Mouse (Mus musculus) intestine, postnatal 0 days (tissue): Measurements from ENCODE around the gene Mamld1. TPM values are rescaled to one million over a fixed set of nuclear protein-coding genes. Genes with fewer than 3 reads are reported as not detected.
"Not testable (repeated sequence)": the region's sequence is repeated elsewhere in the genome, so short reads cannot be mapped to it uniquely, and the experiment has no call there.

ENCODE experiments used
- ATAC-seq: fragments of 200-750 bp; cut with Nextera tagmentation; 2 replicates; pipeline ENCODE4 v1.8.0; 2017; ENCODE audit warnings: mild to moderate bottlenecking, moderate TSS enrichment, moderate library complexity
- H3K27ac ChIP-seq: fragments of 300-500 bp; sonication (generic); 2 replicates; pipeline ENCODE4 v1.5.1; 2014; ENCODE audit warnings: mild to moderate bottlenecking, low read depth, low read length, moderate library complexity
- H3K27me3 ChIP-seq: fragments of 300-500 bp; sonication (generic); replicated peaks from 2 replicates; pipeline ENCODE4 v1.6.1; 2014; ENCODE audit warnings: low read length, mixed read lengths; ENCODE audit not compliant: control insufficient read depth, insufficient read depth
- H3K36me3 ChIP-seq: fragments of 300-500 bp; sonication (generic); 2 replicates; pipeline ENCODE4 v1.6.1; 2014; ENCODE audit warnings: mild to moderate bottlenecking, moderate library complexity; ENCODE audit not compliant: control insufficient read depth, insufficient read depth
- H3K4me1 ChIP-seq: fragments of 300-500 bp; sonication (generic); replicated peaks from 2 replicates; pipeline ENCODE4 v1.6.1; 2014; ENCODE audit warnings: antibody characterized with exemption, low read length, mixed read lengths; ENCODE audit not compliant: control insufficient read depth, insufficient read depth
- H3K4me2 ChIP-seq: fragments of 300-500 bp; sonication (generic); replicated peaks from 2 replicates; pipeline ENCODE4 v1.6.1; 2014; ENCODE audit warnings: low read depth, mild to moderate bottlenecking, moderate library complexity
- H3K4me3 ChIP-seq: fragments of 300-500 bp; sonication (generic); 2 replicates; pipeline ENCODE4 v1.5.1; 2014; ENCODE audit warnings: low read depth, low read length
- H3K9ac ChIP-seq: fragments of 300-500 bp; sonication (generic); 2 replicates; pipeline ENCODE4 v1.6.1; 2014; ENCODE audit warnings: mild to moderate bottlenecking, low read depth, low read length
- H3K9me3 ChIP-seq: fragments of 300-500 bp; sonication (generic); 2 replicates; pipeline ENCODE4 v1.6.1; 2016; ENCODE audit warnings: mixed run types; ENCODE audit not compliant: control insufficient read depth
- CTCF ChIP-seq: sonication (generic); IDR thresholded peaks from 2 replicates; pipeline ENCODE4 v1.5.1; 2016; ENCODE audit warnings: low read depth, mild to moderate bottlenecking, control low read depth, antibody characterized with exemption, moderate library complexity
- WGBS: fragments of 180-500 bp; shearing (Covaris S2); extraction: QIAGEN DNeasy Blood & Tissue Kit; methylation state at CpG from one replicate; pipeline ENCODE4 v1.1.7; 2014; 5-methylcytosine and 5-hydroxymethylcytosine counted together
- polyA plus RNA-seq: library from polyadenylated mRNA; unstranded; fragments of >200 nt; fragmentation: Nextera tagmentation; extraction: Ambion mirVana; gene quantifications from 2 replicates; pipeline ENCODE4 v1.2.1, GENCODE M21; 2015

Mamld1 gene
- polyA plus RNA-seq, result 1.1 and 1.4 TPM in 2 replicates

DNA sequence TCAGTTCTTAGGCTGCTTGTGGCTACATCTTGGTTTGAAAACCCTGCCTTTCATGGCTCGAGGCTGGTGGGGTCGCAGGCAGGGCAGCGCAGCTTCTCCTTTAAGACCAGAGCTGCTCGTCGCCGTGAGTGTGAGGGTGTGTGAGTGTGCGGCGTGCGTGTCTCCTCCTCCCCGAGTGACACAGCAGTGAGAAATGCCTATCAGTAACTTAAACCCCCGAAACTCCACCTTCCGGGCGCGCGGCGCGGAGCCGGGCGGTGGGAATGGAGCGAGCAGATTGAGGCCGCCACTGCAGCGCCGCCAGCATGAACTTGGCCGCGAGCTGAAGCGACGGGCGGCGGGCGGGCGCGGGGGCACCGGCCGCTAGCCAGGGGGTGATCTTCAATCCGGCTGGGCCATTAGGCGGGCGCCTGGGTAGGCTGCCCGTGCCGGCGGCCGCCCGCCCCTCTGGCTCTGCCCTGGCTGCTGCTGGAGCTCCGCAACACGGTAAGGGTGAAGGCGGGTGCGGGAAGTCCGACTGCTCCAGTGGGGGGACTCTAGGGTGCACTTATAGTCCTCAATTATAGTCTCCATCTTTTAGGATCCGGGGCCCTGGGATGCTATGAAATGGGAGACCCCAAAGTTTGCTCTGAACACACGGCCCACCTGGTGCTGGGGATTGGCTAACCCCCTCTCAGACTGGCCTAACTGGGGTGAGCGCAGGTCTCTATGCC lies at the start of gene Mamld1:
Mamld1 (plus strand) TSS at position 393 of the 713 bp plus-strand sequence.
- 25% methylated on average over 49 of the region's 50 CpGs for WGBS
- no peaks in the 10 kb centered on the region for H3K9me3 ChIP-seq

DNA sequence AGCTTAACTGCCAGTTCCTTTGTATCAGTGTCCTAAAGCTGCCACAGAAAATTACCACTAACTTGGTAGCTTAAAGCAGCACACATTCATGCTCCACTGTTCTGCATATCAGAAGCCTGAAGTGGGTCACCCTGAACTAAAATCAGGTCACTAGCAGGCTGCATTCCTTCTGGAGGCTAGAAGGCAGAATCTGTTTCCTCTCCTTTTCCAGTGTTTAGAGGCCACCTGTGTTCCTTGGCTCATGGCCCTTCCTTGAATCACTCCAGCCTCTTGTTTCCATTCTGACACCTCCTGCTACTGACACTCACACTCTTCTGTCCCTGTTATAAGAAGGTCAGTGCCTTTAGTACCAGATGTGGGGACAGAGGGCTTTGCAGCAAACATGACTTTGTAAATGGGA lies 25.3 kb upstream of the Mamld1 start:
- no peak for TF ChIP-seq CTCF
- no peak overlapping the region for H3K4me3 ChIP-seq
- H3K36me3 ChIP-seq, result no peaks in the 10 kb centered on the region
- H3K4me2 ChIP-seq, result no peak overlapping the region
- no peaks in the 10 kb centered on the region for H3K27me3 ChIP-seq
- ATAC-seq, result no peak
- no peaks in the 10 kb centered on the region for H3K4me1 ChIP-seq
- no peaks in the 10 kb centered on the region for H3K9me3 ChIP-seq
- H3K27ac ChIP-seq, result no peak overlapping the region
- no peak overlapping the region for H3K9ac ChIP-seq

More for the DNA sequence above, at the start of gene Mamld1:
- Histone ChIP-seq H3K27ac (no peak within 1 kb of the TSS), H3K27me3 (no peaks in the 10 kb centered on the region), H3K4me1 (no peaks in the 10 kb centered on the region), H3K4me2 (peak within 1 kb of the TSS; percentile 75), H3K4me3 (peak within 1 kb of the TSS; percentile 47), H3K36me3 (no peaks in the 10 kb centered on the region), H3K9ac (peak within 1 kb of the TSS; percentile 17; the same call in 1 of the 2 replicates)
- peak; percentile 42 for TF ChIP-seq CTCF
- peak; percentile 42; the same call in 1 of the 2 replicates for ATAC-seq

DNA sequence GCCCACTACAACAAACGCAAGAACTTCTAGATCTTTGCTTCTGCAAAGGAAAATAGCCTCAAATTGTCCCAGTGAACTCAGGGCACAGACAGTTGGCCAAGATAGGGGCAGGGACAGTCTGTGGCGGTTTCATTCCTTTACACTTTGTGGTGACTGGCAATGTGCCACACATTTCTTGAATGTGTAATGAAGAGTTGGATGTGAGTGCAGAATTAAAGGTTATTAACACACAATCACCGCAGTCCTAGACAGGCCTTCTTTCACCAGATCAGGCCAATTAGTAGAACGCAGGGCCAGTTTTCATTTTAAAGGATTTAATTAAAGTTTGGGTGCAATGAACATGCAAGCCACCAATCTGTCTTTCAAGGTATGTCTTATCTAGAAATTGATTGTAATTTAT lies 22.0 kb upstream of the Mamld1 start:
- Histone ChIP-seq H3K27ac (no peak overlapping the region), H3K9me3 (no peaks in the 10 kb centered on the region), H3K4me2 (no peak overlapping the region), H3K4me1 (no peaks in the 10 kb centered on the region), H3K36me3 (no peaks in the 10 kb centered on the region), H3K9ac (no peak overlapping the region), H3K4me3 (no peak overlapping the region), H3K27me3 (no peaks in the 10 kb centered on the region)
- 86% methylated on average over 4 of the region's 4 CpGs for WGBS
- no peak for TF ChIP-seq CTCF
- no peak for ATAC-seq

DNA sequence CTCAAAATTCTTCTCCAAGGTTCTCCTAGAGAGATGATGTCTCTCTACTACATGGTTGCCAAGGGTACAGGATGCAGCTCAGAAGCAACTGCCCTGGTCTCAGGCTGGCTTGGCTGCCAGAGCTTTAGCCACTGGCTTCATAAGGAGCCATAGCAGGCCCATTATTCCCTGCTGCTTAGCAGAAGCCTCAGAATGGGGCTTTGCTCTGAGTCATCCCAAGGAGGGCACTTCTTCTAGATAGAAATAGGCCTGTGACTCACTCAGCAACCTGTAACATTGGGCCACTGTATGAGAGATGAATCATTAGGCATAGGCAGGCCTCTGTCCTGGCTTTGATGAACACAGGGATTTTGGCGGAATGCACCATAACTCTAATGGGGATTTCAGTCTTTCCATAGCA lies 21.1 kb upstream of the Mamld1 start:
- not testable (repeated sequence) for H3K4me1 ChIP-seq, H3K36me3 ChIP-seq, H3K27ac ChIP-seq, H3K9me3 ChIP-seq, H3K4me2 ChIP-seq, H3K4me3 ChIP-seq, H3K27me3 ChIP-seq, ATAC-seq, H3K9ac ChIP-seq
- WGBS, result 96% methylated on average over 1 of the region's 1 CpGs

DNA sequence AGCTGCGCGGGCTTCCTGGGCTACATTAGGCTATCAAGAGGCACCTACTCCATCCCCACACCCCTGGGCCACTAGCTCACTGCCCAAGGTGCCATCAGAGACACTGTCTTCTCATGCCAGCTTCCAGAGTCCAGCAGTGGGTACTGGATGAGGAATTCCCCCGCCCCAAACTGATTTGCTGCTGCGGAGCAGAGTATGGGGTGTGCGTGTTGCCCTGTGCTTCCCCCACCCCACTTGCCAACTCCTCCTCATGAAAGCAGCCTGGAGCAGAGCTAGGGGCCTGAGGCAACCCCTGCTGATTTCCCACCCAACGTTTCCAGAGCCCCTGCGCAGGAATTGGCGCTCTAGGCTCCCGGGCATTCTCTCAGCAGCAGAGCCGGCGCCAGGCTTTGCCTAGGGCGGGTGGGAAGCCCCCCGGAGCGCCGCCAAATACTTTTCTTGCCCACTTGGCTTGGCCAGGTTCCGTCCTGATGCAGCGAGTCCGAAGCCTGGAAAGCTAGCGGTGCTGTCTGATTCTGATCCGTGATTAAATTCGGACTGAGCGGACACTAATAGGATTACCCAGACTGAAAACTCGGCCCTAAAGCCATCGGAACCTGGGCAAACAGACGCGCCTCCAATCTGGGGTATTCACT lies 738 bp downstream of the Mamld1 start:
- WGBS, result 21% methylated on average over 26 of the region's 26 CpGs
- Histone ChIP-seq H3K9me3 (no peaks in the 10 kb centered on the region), H3K9ac (peak overlapping the region; percentile 17; the same call in 1 of the 2 replicates), H3K27me3 (no peaks in the 10 kb centered on the region), H3K4me1 (no peaks in the 10 kb centered on the region), H3K4me3 (peak overlapping the region; percentile 47), H3K4me2 (peak overlapping the region; percentile 75), H3K27ac (no peak overlapping the region), H3K36me3 (no peaks in the 10 kb centered on the region)
- no peak for TF ChIP-seq CTCF
- no peak for ATAC-seq

DNA sequence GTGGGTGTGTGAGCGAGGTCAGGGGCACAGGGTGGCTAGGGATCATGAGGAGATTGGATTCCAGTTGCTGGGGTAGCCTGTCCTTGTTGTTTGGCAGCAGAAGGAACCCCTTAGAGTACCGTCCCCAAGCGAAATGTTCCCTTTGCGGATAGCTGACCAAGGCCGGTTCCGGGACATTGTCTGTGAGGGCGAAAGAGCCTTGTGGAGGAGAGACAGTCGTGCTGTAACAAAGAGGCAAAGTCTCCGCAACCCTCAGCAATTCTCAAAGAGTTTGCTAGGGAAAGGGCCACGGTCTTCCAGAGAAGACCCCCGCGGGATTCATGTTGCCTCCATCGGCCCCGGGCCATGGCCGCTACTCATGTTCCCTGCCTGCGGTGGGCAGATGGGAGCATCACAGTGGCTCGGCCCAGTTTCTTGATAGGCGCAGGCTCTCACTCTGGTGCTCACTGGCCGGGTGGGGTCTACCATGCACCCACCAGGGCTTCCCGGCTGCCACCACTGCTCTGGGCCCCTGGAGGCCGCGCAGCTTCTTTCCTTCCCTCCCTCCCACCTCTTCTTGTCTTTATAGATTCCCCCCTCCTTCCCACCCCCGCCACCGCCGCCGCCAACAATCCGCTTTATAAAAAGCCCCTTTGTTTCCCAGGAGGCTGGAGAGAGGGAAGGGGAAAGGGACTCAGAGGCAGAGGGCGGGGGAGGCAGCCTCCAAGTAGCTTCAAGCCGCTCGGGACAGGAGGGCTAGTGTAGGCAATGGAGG lies 1.5 kb downstream of the Mamld1 start:
- TF ChIP-seq CTCF, result no peak
- peak overlapping the region; percentile 17; the same call in 1 of the 2 replicates for H3K9ac ChIP-seq

More for the DNA sequence above, 1.5 kb downstream of the Mamld1 start:
- H3K4me1 ChIP-seq, result no peaks in the 10 kb centered on the region
- no peaks in the 10 kb centered on the region for H3K27me3 ChIP-seq
- ATAC-seq, result no peak
- H3K36me3 ChIP-seq, result no peaks in the 10 kb centered on the region
- 33% methylated on average over 30 of the region's 30 CpGs for WGBS
- H3K27ac ChIP-seq, result no peak overlapping the region
- H3K4me2 ChIP-seq, result peak overlapping the region; percentile 75
- no peaks in the 10 kb centered on the region for H3K9me3 ChIP-seq
- peak overlapping the region; percentile 47 for H3K4me3 ChIP-seq
